Mouse (Mus musculus) cerebellum, adult 18-20 months (tissue): ENCODE measurements around the gene Vegfb.
A peak's percentile ranks its signal among the peaks of the same experiment; 100 is the strongest.

Experiments used
- DNase-seq, 2 experiments: peaks; one replicate each; pipeline ENCODE4 v3.0.0; 2021

Gene Vegfb

DNA sequence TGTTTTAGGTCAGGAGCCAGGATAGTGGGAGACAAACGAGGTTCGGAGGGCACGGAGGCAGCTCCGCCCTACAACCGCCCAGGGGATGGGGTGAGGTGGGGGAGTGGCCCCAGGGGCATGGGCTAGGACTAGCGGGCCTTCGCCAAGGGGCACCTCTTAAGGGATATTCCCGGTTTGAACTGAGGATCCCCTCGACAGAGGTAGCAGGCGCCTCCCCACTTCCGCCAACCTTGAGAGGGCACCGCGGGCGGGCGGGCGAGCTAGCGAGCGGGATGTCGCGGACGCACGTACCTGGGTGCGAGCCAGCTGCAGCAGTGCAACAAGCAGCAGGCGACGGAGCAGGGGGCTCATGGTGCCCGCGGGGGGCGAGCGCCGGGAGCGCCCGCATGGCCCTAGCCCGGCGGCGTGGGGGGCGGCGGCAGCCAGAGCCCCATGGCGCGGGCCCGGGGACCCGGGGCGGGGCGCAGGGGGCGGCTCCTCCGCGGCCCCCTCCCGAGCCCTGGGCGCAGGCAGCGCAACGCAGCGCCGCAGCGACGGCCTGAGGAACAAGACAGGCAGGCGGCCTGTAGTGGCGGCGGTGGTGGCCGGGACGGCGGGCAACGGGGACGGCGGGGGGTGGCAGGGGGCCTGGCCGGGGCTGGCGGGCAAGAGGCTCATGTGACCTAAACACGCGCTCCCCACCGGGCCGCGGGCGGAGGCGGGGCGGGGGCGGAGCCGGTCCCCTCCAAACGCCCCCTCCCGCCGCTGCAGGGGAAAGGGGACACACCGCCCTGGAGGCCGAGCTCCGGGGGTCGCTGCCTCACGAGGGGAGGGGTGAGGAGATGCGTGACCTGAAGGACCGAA is at the start of gene Vegfb:
TSS of gene Vegfb (minus strand) at position 591 of the 843 bp plus-strand sequence.
- peak; percentile 69 to 79 for DNase-seq

DNA sequence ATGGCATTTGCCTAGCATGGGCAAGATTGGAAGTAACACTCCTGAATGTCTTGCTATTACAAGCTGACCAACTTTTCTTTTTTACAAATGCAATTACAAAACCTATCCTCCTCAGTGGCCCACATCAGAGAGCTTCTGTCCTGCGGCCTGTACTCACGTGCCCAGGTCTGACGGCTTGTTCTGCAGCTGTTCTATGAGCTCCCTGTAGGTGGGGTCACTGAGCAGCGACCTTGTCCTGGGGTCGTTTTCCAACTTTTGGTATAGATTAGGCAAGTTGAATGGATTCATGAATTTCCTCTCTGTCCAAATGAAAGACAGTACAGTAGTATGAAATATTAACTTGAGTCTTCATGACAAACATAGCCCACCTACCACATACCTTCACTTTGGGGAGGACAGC is 46.6 kb upstream of the Vegfb start:
- no peak for DNase-seq

DNA sequence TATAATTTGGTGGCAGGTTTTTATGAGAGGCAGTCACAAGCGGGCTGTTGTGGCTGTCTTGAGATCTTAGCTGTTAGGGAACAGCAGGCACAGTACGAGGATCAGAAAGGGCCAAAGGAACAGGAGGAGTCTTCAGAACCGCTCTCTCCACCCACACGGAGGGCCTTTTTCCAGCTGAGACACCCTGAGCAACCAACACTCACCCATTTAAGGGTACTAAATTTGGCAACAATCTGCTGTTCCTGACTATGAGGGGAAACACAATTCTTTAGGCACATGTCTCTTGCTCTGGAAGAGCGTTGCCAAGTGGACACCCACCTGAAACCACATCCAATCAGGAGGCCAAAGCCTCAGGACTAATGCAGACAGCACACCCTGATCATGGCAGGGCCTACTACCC is 42.1 kb upstream of the Vegfb start:
- no peak for DNase-seq

DNA sequence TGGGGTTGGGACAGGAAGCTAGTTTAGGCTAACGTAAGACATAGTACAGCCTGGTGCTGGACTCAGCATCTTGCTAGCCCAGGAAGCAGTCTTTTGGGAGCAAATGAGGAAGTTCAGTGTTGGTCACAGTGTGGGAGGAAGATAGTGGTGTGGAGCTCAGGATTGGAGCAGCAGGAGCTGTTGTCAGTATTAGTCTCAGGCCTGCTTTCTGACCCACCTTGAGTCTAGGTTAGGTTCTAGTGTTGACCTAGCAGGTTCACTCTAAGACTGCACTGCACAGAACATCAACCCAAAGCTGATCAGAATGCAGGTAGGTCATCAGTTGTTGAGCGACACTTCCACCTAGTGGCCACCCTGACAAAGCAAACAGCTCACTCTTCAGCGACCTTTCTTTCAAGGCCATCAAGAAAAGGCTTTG is 32.8 kb upstream of the Vegfb start:
- DNase-seq = peak; percentile 64 to 66

DNA sequence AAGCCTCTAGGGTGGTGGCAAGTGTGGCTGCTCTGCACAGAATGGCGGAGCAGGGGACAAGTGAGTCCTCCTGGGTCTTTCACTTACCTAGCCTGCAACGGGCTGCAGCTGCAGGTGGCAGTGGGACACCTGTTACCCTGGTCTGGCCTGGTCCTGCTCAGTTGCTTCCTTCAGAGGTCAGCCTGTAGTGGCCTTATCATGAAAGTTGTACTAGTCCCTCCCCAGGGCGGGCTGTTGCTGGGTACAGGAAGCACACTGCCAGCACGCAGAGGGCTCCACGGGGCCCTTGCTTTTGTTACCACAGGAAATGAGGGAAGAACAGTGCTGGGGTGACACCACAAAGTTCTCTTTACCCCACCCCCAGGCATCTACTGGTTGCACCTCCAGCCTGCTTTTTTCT is 31.7 kb upstream of the Vegfb start, which contains the start of gene Fermt3:
TSS of gene Fermt3 (minus strand) at position 279 of the 400 bp plus-strand sequence.
- no peak for DNase-seq

DNA sequence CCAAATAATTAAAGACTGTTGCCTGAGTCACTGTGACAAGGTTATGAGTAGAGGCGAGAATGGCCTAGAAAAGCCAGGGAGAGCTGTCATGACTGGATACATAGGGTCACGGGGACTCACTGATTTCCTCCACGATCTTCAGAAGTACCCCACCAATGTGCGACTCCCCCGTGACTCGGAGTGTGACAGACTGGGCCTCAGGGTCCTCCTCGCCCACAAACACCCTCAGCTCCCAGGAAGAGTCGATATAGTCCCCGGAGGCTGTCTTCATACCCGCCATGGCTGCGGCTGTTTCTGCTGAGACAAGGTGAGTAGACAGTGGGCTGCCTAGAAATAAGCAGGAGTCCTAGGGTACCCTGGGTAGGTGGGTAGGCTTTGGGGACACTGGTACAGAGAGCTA is 31.1 kb upstream of the Vegfb start:
- no peak for DNase-seq

DNA sequence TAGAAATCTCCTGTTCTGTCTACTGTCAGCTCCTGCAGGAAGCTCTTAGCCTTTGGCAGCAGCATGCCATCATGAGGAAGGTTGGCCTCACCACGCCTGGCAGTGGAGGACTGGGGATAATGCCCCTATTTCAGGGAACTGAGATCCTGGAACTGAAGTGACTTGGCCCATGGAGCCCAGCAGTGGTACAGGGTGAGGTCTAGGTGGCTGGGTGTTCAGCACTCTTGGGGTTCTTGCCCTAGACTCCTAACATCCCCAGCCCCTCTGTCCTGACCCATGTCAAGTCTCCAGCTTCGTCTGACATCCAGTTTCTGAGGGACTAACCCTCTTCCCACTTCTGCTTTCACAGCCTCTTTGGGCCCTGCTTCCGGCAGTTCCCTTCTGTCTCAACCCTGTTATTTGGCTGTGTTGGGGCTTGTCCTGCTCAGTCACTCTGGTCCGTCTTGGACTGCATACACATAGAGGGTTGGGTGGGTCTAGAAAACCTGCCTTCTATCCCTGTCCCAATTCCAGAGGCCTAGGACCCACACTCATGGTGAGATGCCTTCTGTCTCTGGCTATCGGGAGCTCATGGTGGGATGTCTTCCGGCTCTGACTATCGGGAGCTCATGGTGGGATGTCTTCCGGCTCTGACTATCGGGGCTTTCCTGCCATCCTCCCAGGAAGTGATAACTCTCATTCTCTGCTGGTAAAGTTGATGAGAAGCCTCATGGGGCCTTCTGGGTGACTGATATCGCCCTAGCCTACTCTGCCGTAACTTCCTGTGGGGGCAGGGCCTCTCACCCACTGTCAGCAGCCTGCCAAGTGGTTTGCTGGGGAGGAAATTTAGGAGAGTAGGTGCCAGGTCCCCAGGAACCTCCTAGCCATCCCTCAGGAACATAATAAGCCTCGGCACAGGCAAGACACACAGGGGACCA is 30.3 kb upstream of the Vegfb start:
- no peak for DNase-seq

DNA sequence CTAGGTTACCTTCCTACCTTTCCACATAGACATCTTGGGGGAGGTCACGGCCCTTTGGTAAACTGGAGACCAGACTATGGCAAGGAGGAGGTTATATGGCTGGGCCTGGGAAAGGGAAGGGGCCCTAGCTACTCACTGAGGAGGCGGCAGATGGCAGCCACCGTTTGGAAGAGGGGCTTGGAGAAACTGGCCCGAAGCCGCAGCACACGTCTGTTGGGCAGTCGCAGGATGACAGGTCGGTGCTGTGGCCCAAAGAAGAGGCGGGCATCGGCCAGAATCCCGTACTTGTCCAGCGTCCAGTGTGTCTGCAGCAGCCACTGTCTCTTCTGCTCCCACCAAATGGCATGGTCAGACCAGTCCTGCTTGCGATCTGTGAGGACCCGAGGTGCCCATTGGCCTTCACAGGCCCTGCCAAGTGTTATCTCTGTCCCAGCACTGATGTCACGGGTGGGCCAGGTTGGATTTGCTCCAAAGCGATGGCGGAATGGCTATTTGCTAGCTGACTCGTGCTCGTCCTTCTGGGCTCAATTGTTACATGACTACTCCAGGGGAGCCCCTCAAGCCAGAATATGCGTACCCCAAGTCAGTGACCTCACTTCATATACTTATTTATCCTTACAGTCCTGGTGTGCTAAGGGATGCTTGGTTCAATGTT is 27.2 kb upstream of the Vegfb start:
- DNase-seq = no peak

DNA sequence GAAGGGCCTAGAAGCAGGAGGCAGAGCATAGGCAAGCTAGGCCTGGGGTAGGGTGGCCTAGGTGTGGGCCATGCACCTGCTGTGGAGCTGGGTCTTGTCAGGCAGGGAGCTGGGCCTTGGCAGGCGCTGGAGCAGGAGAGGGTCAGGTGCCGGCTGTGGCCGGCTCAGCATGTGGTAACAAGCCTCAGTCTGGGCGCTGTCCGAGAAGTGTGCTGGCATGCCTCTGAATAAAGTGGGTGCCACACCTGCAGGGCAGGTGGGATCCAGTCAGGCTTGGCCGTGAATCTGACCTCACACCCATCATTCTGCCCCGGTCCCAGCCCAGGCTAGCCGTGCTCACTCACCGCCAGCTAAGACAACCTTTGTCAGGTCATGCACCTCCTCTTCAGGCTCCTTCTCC is 26.5 kb upstream of the Vegfb start:
- no peak for DNase-seq

DNA sequence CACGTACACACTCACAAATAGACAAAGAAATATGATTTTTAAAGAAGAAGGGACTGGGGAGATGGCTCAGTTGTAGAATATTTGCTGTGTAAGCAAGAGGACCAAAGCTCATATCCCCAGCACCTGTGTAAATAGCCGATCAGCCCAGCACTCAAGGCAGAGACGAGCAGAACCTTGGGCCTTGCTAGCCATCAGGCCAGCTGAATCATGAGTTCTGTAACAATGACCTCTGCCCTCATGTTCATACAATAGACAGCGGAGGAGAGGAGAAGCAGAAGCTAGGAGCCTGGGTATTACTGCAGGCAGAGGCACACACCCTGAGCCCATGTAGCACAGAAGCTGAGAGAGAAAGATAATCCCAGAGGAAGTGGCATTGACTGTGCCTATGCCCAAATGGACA is 25.0 kb upstream of the Vegfb start:
- DNase-seq = no peak

DNA sequence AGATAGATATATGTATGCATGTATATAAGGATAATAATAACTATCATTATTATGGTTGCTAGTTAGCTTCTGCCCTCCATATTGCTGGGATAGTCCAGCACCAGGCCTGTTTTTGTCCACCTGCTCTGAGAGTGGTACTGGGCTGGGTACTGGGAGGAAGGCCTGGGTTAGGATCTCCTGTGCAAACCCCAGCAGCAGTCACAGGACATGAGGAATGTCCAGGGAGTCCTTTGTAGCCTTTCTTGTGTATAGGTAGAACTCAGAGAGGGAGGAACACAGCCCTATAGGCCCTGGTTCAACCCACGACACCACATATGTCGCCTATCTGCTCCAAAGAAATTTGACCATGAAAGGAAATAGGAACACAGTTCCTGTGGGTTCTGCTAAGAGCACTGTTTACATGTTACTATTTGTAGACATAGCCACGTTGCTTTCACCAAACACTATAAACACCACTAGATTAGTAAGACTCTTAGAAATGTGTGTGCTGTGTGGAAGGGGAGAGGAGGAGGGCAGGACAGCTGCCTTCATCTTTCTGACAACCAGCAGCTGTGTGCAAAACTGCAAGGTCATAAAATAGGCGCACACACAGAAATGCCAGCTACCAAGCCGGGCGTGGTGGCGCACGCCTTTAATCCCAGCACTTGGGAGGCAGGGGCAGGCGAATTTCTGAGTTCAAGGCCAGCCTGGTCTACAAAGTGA is 19.6 kb upstream of the Vegfb start:
- DNase-seq = no peak

DNA sequence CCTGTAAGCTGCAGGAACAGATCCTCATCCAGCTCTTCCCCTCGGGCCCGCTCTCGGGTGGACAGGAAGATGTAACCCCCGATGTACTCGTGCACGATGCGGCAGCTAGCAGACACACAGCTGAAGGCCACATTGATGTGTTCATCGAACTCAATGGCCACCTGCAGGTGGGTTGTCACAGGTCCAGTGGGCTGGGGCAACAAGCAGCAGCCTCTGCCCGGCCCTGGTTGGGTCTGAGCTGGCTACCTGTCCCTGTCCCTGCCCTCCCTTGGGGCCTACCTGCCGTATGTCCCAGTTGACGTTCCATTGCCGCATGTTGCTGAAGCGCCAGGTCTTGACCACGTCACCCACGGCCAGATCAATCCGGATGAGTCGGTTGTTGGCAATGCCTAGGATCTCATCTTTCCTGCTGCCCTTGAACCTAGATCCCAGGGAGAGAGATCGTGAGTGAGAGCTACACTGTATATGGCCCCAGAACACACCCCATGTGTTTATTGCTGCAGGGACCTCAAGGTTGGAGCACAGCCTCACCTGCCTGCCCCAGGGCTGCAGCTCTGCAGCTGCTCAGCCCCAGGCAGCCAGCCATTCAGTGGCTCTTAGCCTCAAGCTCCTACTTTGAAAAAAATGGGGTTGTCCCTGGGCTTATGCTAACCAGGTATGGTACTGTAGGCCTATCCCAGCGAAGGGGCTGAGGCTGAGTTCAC is 12.1 kb upstream of the Vegfb start:
- DNase-seq = no peak

DNA sequence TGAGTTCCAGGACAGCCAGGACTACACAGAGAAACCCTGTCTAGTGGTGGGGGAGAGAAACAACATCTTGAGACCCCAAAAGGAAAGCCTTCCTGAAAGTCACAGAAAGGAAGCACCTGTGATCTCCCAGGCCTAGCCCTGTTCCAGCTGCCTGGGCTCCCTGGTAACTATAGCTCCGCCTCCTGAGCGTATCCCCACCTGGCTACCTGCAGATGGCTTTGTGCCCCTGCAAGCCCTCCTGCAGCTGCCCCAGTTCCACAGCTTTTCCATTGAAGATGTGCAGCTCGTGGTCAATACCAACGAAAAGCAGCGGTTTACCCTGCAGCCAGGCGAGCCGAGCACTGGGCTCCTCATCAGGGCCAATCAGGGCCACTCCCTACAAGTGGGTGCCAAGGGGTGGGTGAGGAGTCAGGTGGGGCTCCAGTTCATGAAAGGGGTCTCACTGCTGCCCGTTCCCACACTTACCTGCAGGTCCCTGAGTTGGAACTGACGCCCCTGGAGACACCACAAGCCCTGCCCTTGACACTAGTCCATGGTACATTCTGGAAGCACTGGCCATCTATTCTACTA is 10.4 kb upstream of the Vegfb start:
- DNase-seq = no peak

DNA sequence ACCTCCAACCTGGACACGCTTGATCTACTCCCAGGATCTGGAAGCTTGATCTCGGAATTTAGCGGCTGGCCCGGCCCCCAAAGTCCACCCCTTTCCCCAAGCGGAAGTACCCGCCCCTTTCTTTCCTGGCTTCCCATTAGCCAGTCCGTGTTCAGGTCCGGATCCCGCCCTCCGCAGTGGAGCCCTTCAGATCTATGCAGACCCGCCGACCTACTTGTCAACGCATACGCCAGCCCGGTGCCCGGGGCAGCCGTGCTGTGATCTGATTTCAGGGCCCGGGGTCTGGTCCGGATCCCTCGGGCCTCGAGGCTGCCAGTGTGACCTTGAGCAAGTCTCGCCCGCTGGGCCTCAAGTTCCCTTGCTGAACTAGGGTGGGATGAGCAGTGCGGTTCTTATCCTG is 8.6 kb upstream of the Vegfb start, which contains the start of the genes Nudt22 and Trpt1:
TSS of gene Nudt22 (minus strand) at position 112 of the 400 bp plus-strand sequence.
TSS of gene Trpt1 (plus strand) at position 126 of the 400 bp plus-strand sequence.
- peak; percentile 88 to 94 for DNase-seq

DNA sequence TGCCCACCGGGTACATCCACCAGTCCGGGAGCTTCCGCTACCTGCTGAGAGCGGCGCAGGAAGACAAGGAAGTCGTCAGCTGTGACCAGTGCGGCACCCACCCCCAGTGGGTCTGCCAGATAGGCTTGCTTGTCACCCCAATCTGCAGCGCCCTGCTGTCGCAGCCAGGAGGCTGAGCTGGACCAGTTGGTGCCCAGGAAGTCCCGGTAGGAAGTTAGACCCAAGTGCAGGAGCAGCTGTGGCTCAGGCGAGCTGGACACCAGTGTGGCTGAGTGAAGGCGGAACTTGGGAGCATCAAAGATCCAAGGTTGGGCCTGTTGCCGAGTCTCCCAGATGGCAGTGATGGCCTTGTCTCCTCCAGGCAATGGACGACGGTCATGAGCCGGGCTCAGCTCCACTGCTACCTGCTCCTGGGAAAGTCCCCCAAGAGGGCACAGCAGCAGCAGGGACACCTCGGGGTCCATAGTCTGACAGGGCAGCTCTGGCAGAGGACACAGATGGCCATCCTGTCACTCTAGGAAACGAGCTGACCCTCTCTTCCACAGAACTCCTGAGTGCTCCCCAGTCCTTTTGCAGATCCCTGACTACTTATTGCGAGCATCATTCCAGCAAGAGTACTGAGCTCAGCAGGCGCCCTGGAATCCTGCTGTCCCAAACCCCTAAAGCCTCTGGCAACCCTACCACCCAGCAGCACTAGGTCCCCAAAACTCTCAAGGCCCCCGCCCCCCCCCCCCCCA is 8.0 kb upstream of the Vegfb start:
- DNase-seq = peak; percentile 63 to 67

DNA sequence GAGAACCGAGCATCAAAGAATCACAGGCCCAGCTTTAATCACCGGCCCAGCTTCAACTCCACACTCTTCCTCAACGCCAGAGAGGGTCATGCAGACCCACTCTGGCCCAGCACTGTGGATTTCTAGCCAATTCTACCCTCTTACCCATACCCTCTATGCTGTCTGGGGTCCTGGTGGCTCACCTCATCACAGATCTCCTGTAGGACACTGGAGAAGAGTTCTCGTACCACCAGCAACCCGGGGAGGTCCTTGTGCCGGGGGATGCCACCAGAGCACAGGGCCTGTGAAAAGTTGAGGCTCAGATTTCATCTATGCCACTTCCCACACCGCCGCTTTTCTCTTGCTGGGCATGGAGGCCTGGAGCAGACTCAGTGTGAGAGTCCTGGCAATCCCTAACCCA is 7.0 kb upstream of the Vegfb start:
- peak in 1 of 2 experiments; percentile 13 for DNase-seq

DNA sequence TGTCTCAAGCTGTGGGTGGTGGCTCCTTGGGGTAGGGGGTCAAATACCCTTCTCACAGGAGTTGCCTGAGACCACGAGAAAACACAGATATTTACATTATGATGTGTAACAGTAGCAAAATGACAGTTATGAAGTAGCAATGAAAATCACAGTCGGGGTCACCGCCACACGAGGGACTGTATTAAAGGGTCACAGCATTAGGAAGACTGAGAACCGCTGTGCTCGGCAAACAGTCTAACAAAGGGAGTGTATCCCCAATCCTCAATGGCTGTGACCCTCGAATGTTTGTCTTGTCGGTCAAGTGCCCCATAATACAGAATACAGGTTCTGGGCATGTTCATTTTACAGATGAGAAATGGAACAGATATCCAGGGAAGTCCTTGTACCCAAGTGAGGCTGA is 6.6 kb upstream of the Vegfb start:
- peak in 1 of 2 experiments; percentile 10 for DNase-seq

DNA sequence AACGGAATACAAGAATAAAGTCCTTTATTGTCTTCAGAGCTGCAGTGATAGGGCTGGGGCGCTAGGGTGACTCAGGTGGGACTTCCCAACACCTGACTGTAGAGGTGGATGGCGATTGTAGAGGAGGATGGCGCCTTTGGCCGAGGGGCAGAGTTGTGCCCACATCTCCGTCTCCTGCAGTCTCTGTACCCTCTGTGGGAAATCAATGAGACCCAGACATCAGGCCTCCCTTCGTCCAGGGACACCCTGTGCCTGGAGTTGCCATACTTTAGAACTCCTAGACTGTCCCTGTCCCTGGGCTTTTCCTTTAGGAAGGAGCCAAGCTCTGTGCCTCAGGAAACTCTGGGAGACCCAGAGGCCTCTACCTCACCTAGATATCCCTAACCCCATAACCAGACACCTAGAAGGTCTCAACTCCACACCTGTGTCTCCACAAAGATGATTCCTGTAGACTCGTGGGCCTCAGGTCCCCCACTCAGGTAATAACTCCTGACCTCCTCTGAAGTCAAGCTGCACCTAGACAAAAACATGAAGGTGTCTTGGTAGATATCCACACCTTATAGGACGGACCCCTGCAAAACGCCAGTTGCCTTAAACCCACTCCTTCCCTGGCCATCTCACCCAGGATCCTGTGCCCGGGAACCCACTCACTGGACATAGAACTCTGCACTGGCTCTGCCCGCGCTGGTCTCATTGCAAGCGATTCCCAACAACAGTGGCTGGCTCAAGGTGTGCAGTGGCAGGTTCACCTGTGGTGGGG is 5.7 kb upstream of the Vegfb start:
- no peak for DNase-seq

DNA sequence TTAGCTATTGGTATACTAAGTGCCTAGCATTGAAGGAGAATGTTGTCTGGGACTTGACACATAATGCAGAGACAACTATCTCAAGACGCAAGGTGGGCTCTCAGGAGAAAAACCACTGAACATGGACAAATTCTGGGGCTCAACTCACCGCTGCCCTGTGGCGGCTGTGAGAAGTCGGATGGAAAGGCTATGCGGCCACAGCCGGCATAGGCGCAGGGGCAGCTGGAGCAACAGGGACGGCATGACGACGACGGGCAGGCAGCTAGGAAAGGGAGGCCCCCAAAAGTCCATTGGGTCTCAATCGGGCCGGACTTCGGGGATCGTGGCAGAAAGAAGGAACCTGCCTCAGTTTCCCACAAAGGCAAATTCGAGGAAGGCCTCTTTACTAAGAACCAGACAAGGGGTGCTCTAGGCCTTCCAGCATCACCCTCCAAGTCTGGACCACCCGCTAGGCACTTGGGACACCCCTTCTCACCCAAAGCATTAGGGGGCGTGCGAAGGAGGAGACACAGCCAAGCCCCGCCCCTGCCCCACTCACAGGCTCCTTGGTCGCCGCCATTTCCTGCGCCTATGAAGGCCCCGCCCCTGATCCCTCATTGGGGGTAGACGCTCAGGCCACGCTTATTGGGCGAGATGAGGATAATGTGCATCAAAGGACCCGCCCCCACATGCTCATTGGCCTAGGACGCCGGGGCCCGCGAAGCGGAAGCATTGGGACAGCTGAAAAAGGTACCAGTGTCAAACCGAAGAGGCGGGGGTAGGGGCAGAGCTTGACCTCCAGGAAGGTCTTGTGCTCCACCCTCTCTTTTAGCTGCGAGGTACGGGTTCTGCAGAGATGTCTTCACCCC is 4.8 kb upstream of the Vegfb start, which contains the start of gene Dnajc4:
TSS of gene Dnajc4 (minus strand) at position 562 of the 848 bp plus-strand sequence.
- peak; percentile 94 to 98 for DNase-seq
